Mouse (Mus musculus) embryonic facial prominence, embryonic 11.5 days (tissue): ENCODE data around the gene Gm13090. TPM values are rescaled to one million over a fixed set of nuclear protein-coding genes. Genes with fewer than 3 reads are reported as not detected.

ENCODE experiments used
- ATAC-seq: fragments of 200-750 bp; cut with Nextera tagmentation; replicated peaks from 2 replicates; pipeline ENCODE4 v1.8.0; 2017; ENCODE audit warnings: low read depth; ENCODE audit not compliant: insufficient number of reproducible peaks, low FRiP score, low TSS enrichment
- DNase-seq: peaks from one replicate; pipeline ENCODE4 v3.0.0-alpha.2; 2015; ENCODE audit warnings: low spot score
- H3K27ac ChIP-seq: fragments of 300-500 bp; sonication (generic); replicated peaks from 2 replicates; pipeline ENCODE4 v1.5.1; 2014; ENCODE audit warnings: mild to moderate bottlenecking, low read depth, low read length, control low read depth
- H3K27me3 ChIP-seq: fragments of 300-500 bp; sonication (generic); 2 replicates; pipeline ENCODE4 v1.6.1; 2014; ENCODE audit warnings: mild to moderate bottlenecking, low read length, moderate library complexity, mixed read lengths; ENCODE audit not compliant: control insufficient read depth, insufficient read depth
- H3K36me3 ChIP-seq: fragments of 300-500 bp; sonication (generic); replicated peaks from 2 replicates; pipeline ENCODE4 v1.6.1; 2014; ENCODE audit warnings: low read depth, mild to moderate bottlenecking, low read length, moderate library complexity, mixed read lengths; ENCODE audit not compliant: control insufficient read depth, insufficient read depth
- H3K4me1 ChIP-seq: fragments of 300-500 bp; sonication (generic); 2 replicates; pipeline ENCODE4 v1.6.1; 2014; ENCODE audit warnings: low read length, mixed read lengths; ENCODE audit not compliant: control insufficient read depth, insufficient read depth
- H3K4me2 ChIP-seq: fragments of 300-500 bp; sonication (generic); 2 replicates; pipeline ENCODE4 v1.6.1; 2014; ENCODE audit warnings: low read depth, mild to moderate bottlenecking, control low read depth, low read length, moderate library complexity
- H3K4me3 ChIP-seq: fragments of 300-500 bp; sonication (generic); 2 replicates; pipeline ENCODE4 v1.5.1; 2014; ENCODE audit warnings: low read depth, low read length, control low read depth
- H3K9ac ChIP-seq: fragments of 300-500 bp; sonication (generic); replicated peaks from 2 replicates; pipeline ENCODE4 v1.6.1; 2014; ENCODE audit warnings: mild to moderate bottlenecking, control low read depth, low read length
- H3K9me3 ChIP-seq: fragments of 300-500 bp; sonication (generic); replicated peaks from 2 replicates; pipeline ENCODE4 v1.6.1; 2016; ENCODE audit warnings: mild to moderate bottlenecking, low read length, inconsistent platforms, mixed read lengths; ENCODE audit not compliant: control insufficient read depth
- WGBS: fragments of 180-500 bp; shearing (Covaris S2); extraction: QIAGEN DNeasy Blood & Tissue Kit; methylation state at CpG from one replicate; pipeline ENCODE4 v1.1.7; 2014; 5-methylcytosine and 5-hydroxymethylcytosine counted together
- polyA plus RNA-seq: library from polyadenylated mRNA; unstranded; fragments of >200 nt; fragmentation: Nextera tagmentation; extraction: Ambion mirVana; gene quantifications from 2 replicates; pipeline ENCODE4 v1.2.1, GENCODE M21; 2014

Gm13090 gene
- polyA plus RNA-seq, 1 experiment from 2014 or later, result not detected

GRCm38 (mm10) chr4:151133760-151134159, 44.4 kb downstream of the Gm13090 start:
- 63% methylated on average over 4 of the region's 4 CpGs for WGBS

DNA sequence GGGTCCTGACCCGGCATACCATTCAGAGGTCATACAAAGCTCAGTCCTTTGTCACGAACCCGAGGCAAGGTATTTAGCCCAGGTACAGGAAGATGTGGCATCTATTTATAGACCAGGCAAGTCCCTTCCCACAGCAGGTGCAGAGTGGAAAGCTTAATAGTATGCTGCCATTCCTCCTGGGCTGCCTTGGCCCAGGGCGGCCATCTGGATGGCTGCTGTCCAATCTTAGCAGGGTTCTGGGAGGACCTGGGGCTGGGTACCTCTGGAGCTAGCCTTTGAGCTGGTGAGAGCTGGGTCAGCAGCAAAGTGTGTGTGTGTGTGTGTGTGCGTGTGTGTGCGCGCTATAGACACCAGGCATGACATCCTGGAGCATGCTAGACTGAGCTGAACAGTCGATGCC, 46.1 kb downstream of the Gm13090 start:
- Histone ChIP-seq H3K9me3 (no peaks in the 10 kb centered on the region), H3K9ac (no peak overlapping the region), H3K4me2 (no peak overlapping the region), H3K27ac (no peak overlapping the region), H3K27me3 (peaks cover 8% of the 10 kb centered on the region), H3K36me3 (no peaks in the 10 kb centered on the region), H3K4me3 (no peak overlapping the region), H3K4me1 (peaks cover 4% of the 10 kb centered on the region; the same call in 1 of the 2 replicates)
- ATAC-seq (no peak), DNase-seq (no peak)
- 86% methylated on average over 8 of the region's 8 CpGs for WGBS

More at GRCm38 (mm10) chr4:151133760-151134159, 44.4 kb downstream of the Gm13090 start:
- Histone ChIP-seq H3K4me3 (no peak overlapping the region), H3K9me3 (no peaks in the 10 kb centered on the region), H3K4me2 (no peak overlapping the region), H3K27me3 (no peaks in the 10 kb centered on the region), H3K27ac (no peak overlapping the region), H3K9ac (no peak overlapping the region), H3K4me1 (no peaks in the 10 kb centered on the region; the same call in 1 of the 2 replicates), H3K36me3 (no peaks in the 10 kb centered on the region)
- no peak for ATAC-seq
- no peak for DNase-seq

DNA sequence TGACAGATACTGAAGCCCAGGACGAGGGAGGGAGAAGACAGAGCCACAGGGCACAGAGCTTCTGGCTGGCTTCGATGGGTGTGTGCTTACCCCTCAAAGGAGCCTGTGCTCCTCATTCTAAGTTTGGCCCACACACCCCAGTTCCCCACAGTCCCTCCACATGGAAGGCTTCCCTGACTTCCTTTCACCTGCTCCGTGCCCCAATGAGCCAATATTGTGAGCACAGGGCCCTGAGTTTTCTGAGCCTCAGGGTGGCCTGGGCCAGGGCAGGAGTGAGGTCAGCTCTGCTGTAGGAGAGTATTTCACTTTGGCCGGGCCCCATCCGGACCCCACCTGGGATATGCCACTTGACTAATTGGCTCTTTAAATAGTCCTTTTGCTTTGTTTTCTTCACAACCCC, 48.3 kb downstream of the Gm13090 start:
- Histone ChIP-seq H3K4me1 (peaks cover 4% of the 10 kb centered on the region; the same call in 1 of the 2 replicates), H3K27ac (no peak overlapping the region)
- WGBS, result 42% methylated on average over 5 of the region's 5 CpGs

DNA sequence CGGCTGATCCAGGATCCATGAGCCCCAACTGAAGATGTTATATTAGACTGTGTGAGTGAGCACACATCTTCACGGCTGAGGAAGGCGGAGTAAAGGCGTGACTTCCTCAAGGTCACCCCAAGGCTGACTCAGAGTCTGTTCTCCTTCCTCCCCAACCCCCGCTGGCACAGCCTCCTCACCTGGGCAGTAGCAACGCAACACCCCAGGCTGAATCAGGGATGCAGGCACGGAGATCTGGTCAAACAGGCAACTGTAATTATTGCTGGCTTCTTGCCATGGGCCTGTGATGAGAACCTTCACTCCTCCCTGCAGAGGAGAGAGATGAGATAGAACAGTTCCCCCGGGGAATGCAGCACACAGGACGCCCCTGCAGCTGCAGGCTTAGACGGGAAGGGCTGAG, 48.8 kb downstream of the Gm13090 start:
- Histone ChIP-seq H3K4me3 (no peak overlapping the region), H3K27me3 (peaks cover 9% of the 10 kb centered on the region)
- WGBS, result 32% methylated on average over 10 of the region's 10 CpGs

More for the DNA sequence above, 48.3 kb downstream of the Gm13090 start:
- Histone ChIP-seq H3K4me2 (no peak overlapping the region), H3K9ac (no peak overlapping the region), H3K4me3 (no peak overlapping the region), H3K9me3 (no peaks in the 10 kb centered on the region), H3K27me3 (peaks cover 9% of the 10 kb centered on the region), H3K36me3 (no peaks in the 10 kb centered on the region)
- DNase-seq (no peak), ATAC-seq (no peak)

DNA sequence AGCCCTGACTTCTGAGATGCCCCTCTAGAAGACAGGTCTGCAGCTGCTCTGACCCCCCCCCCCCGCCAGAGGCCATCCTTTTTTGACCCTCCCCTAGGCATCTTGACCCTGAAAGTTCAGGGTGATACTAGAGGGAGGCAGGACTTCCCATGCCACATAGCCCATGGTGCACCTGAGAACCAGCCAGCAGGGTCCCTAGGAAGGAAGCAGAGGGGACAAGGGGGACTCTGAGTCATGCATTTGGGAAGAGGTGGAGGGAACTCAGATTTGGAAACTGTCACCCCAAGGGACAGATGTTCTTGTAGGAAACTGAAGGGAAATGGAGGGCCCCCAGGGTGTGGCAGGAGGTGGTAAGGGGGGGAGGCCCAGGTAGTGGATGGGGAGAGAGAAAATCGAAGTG, 49.2 kb downstream of the Gm13090 start:
- H3K9ac ChIP-seq, result no peak overlapping the region
- H3K9me3 ChIP-seq, result no peaks in the 10 kb centered on the region
- H3K27me3 ChIP-seq, result peaks cover 9% of the 10 kb centered on the region
- H3K4me2 ChIP-seq, result no peak overlapping the region
- H3K27ac ChIP-seq, result no peak overlapping the region
- no peaks in the 10 kb centered on the region for H3K36me3 ChIP-seq
- no peak for ATAC-seq
- WGBS, result 17% methylated on average over 2 of the region's 2 CpGs
- DNase-seq, result no peak
- H3K4me1 ChIP-seq, result peaks cover 4% of the 10 kb centered on the region; the same call in 1 of the 2 replicates
- H3K4me3 ChIP-seq, result no peak overlapping the region

More for the DNA sequence above, 48.8 kb downstream of the Gm13090 start:
- peak; percentile 6 for DNase-seq
- H3K4me2 ChIP-seq, result no peak overlapping the region
- H3K27ac ChIP-seq, result no peak overlapping the region
- H3K9ac ChIP-seq, result no peak overlapping the region
- H3K36me3 ChIP-seq, result no peaks in the 10 kb centered on the region
- no peaks in the 10 kb centered on the region for H3K9me3 ChIP-seq
- H3K4me1 ChIP-seq, result peaks cover 4% of the 10 kb centered on the region; the same call in 1 of the 2 replicates
- ATAC-seq, result no peak

GRCm38 (mm10) chr4:151139053-151139840, 49.9 kb downstream of the Gm13090 start:
- H3K36me3 ChIP-seq, result no peaks in the 10 kb centered on the region
- peak overlapping the region; percentile 27 for H3K4me2 ChIP-seq
- H3K27ac ChIP-seq, result no peak overlapping the region
- H3K9me3 ChIP-seq, result no peaks in the 10 kb centered on the region
- H3K4me1 ChIP-seq, result peaks cover 4% of the 10 kb centered on the region; the same call in 1 of the 2 replicates
- no peak overlapping the region for H3K4me3 ChIP-seq
- H3K27me3 ChIP-seq, result peaks cover 9% of the 10 kb centered on the region
- H3K9ac ChIP-seq, result peak overlapping the region; percentile 32; the same call in 1 of the 2 replicates
- 6% methylated on average over 20 of the region's 20 CpGs for WGBS
- DNase-seq, result peak; percentile 88
- peak; percentile 36; the same call in 1 of the 2 replicates for ATAC-seq

- no peaks in the 10 kb centered on the region for H3K9me3 ChIP-seq
- H3K4me1 ChIP-seq, result peaks cover 4% of the 10 kb centered on the region; the same call in 1 of the 2 replicates
- 0 out of 2 replicates have a peak overlapping the region, but pooled peaks have one; percentile 35 for H3K27ac ChIP-seq
- no peak overlapping the region for H3K4me3 ChIP-seq
- 10% methylated on average over 18 of the region's 20 CpGs for WGBS
- ATAC-seq (peak; percentile 22), DNase-seq (peak; percentile 82)
- H3K4me2 ChIP-seq, result no peak overlapping the region
- H3K36me3 ChIP-seq, result no peaks in the 10 kb centered on the region
- H3K9ac ChIP-seq, result 0 out of 2 replicates have a peak overlapping the region, but pooled peaks have one; percentile 5
- H3K27me3 ChIP-seq, result peaks cover 9% of the 10 kb centered on the region
These were observed 51.1 kb downstream of the Gm13090 start for GRCm38 (mm10) chr4:151140368-151140982.
